Mouse (Mus musculus) cortical plate, adult 2 months (tissue): ENCODE measurements around the gene Herc2.

ENCODE experiments used
- CTCF ChIP-seq: fragments of 200-500 bp; IDR thresholded peaks from 2 replicates; pipeline ENCODE4 v1.5.1; 2011; ENCODE audit warnings: mild to moderate bottlenecking, control low read depth, low read length; ENCODE audit not compliant: insufficient read depth; ENCODE audit errors: extremely low read depth
- POLR2A ChIP-seq: fragments of 200-500 bp; IDR thresholded peaks from 2 replicates; pipeline ENCODE4 v1.6.1; 2011; ENCODE audit warnings: mild to moderate bottlenecking, low read length, control low read depth; ENCODE audit not compliant: insufficient read depth; ENCODE audit errors: extremely low read depth

- TF ChIP-seq CTCF (no peak), POLR2A (no peak)
Observed at GRCm38 (mm10) chr7:56019930-56020253, 30.1 kb upstream of the Herc2 start, which contains the start of gene Nipa1.
